Mouse (Mus musculus): ENCODE results near the gene N4bp2l1. TPM values are rescaled to one million over a fixed set of nuclear protein-coding genes. Genes with fewer than 3 reads are reported as not detected.
A peak's percentile ranks its signal among the peaks of the same experiment; 100 is the strongest.

Gene N4bp2l1
- polyA plus RNA-seq, 1 experiment from 2014 or later, result 9.4 TPM

DNA sequence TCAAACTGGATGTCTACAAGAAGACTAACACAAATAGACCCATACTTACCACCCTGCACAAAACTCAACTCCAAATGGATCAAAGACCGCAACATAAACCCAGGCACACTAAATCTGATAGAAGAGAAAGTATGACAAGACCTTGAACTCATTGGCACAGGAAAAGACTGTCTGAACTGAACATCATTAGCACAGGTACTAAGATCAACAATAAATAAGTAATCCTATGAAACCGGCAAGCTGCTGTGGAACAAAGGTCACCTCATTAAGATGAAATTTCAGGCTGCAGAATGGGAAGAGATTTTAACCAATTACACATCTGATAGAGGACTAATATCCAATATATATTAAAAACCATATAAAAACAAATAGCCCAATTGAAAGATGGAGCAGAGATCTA, 19.2 kb upstream of the N4bp2l1 start:
- H3K9me3 ChIP-seq (replicated peaks), result no peaks in the 10 kb centered on the region
- 88% methylated on average over 2 of the region's 2 CpGs for WGBS (ENCODE audit: insufficient replicate concordance)
- no peaks in the 10 kb centered on the region for H3K36me3 ChIP-seq
- H3K4me3 ChIP-seq, result no peak overlapping the region
- H3K4me2 ChIP-seq, result no peak overlapping the region
- no peak overlapping the region for H3K9ac ChIP-seq
- no peaks in the 10 kb centered on the region for H3K4me1 ChIP-seq
- no peak for ATAC-seq
- no peak overlapping the region for H3K27ac ChIP-seq
- no peaks in the 10 kb centered on the region for H3K27me3 ChIP-seq (replicated peaks)

DNA sequence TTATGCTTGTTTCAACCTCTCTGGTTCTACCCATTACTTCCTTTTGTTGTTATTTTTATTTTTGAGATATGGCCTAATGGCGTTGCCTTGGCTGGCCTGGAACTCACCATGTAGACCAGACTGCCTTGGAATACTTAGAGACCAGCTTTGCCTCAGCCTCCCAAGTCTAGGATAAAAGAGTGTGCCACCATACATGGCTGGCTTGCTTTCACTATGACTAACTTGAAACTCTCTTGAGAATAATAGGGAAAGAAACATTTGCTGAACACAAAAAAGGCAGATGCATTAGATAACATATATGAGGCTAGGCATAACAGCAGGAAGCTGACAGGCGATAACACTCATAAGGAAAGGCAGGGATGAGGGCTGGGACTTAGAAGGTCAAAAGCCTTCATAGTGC, 17.1 kb upstream of the N4bp2l1 start:
- Histone ChIP-seq H3K4me1 (no peaks in the 10 kb centered on the region), H3K36me3 (no peaks in the 10 kb centered on the region), H3K27ac (0 out of 2 replicates have a peak overlapping the region, but pooled peaks have one; percentile 36), H3K9ac (no peak overlapping the region), H3K9me3 (replicated peaks) (no peaks in the 10 kb centered on the region), H3K27me3 (replicated peaks) (no peaks in the 10 kb centered on the region), H3K4me3 (no peak overlapping the region), H3K4me2 (no peak overlapping the region)
- WGBS (ENCODE audit: insufficient replicate concordance), result 66% methylated on average over 2 of the region's 2 CpGs
- ATAC-seq, result no peak

DNA sequence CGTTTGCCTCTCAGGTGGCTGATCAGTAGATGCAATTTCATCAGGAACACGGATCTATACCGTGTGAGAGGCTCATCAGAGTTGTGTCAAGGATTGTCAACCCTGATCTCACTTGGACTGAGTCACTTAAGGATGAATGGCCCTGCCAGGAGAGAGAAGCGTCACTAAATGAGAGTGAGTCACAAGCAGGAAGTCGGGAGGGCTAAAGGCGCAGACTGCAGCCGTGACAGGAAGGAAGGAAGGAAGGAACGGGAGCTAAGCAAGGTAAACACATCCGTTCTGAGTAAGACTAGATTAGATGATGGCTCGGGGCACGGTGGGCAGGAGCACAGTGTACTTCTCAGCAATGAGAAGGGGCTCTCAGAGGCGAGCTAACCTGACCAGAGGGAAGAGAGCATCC, 14.7 kb upstream of the N4bp2l1 start:
- 0 out of 2 replicates have a peak overlapping the region, but pooled peaks have one; percentile 11 for H3K4me2 ChIP-seq
- H3K27me3 ChIP-seq (replicated peaks), result no peaks in the 10 kb centered on the region
- no peak overlapping the region for H3K4me3 ChIP-seq
- H3K36me3 ChIP-seq, result no peaks in the 10 kb centered on the region
- no peaks in the 10 kb centered on the region for H3K9me3 ChIP-seq (replicated peaks)
- 19% methylated on average over 12 of the region's 12 CpGs for WGBS (ENCODE audit: insufficient replicate concordance)
- no peak; the same call in 1 of the 2 replicates for ATAC-seq
- H3K9ac ChIP-seq, result no peak overlapping the region; the same call in 1 of the 2 replicates
- no peaks in the 10 kb centered on the region for H3K4me1 ChIP-seq
- H3K27ac ChIP-seq, result no peak overlapping the region

DNA sequence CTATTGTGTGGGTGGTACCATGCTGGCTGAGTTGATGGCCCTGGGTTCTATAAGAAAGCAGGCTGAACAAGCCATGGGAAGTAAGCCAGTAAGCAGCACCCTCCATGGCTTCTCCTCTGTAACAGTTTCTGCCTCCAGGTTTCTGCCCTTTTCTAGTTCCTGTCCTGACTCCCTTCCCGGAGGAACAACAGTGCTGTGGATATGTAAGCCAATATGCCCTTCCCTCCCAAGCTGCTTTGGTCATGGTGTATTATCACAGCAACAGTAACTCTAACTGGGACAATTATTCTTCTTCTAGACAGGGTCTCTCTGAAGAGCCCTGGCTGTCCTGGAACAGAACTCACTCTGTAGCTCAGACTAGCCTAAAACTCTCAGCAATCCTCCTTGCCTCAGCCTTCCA, 14.1 kb upstream of the N4bp2l1 start:
- no peaks in the 10 kb centered on the region for H3K36me3 ChIP-seq
- no peaks in the 10 kb centered on the region for H3K9me3 ChIP-seq (replicated peaks)
- H3K27me3 ChIP-seq (replicated peaks), result no peaks in the 10 kb centered on the region
- H3K4me1 ChIP-seq, result no peaks in the 10 kb centered on the region
- 55% methylated on average over 1 of the region's 1 CpGs for WGBS (ENCODE audit: insufficient replicate concordance)
- no peak for ATAC-seq
- no peak overlapping the region for H3K9ac ChIP-seq
- H3K27ac ChIP-seq, result no peak overlapping the region
- no peak overlapping the region for H3K4me2 ChIP-seq
- H3K4me3 ChIP-seq, result no peak overlapping the region

DNA sequence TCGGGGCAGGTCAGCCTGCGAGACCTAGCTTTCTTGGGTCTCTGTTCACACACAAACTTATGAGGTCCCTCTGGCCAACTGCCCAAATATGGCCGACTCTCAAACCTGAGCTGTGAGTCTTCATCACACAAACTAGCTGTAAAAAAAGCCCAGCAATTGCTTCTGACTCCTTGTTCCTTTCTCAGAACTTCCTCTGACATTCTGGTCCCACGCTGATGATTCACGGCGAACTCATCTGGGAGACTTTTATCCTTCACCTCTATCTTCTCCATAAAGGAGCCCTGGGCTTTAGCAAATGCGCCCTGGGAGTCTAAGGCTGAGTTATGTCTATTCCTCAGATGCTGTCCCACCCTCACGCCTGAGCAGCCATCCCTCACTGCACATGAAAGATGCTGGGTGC, 10.6 kb upstream of the N4bp2l1 start:
- no peak for ATAC-seq
- no peaks in the 10 kb centered on the region for H3K27me3 ChIP-seq (replicated peaks)
- 83% methylated on average over 8 of the region's 8 CpGs for WGBS (ENCODE audit: insufficient replicate concordance)
- no peak overlapping the region for H3K4me3 ChIP-seq
- no peaks in the 10 kb centered on the region for H3K9me3 ChIP-seq (replicated peaks)
- H3K9ac ChIP-seq, result no peak overlapping the region
- H3K4me2 ChIP-seq, result no peak overlapping the region
- H3K36me3 ChIP-seq, result no peaks in the 10 kb centered on the region
- H3K27ac ChIP-seq, result no peak overlapping the region
- no peaks in the 10 kb centered on the region for H3K4me1 ChIP-seq

DNA sequence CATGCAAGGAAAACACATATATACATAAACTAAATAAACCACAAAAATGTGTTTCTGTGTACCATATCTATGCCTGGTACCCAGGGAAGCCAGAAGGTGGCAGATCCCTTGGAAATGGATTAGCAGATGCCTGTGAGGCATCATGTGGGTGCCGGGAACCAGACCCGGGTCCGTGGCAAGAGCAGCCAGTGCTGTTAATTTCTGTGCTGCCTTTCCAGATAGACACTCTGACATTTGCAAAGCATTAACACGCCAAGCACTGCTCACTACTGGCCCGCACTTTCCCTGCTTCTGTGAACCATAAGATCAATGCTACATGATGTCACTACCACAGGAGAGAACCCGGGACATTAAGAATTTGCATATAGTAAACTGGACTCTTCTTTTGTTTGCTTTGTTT, 9.1 kb upstream of the N4bp2l1 start:
- Histone ChIP-seq H3K4me2 (no peak overlapping the region), H3K27ac (no peak overlapping the region), H3K9ac (no peak overlapping the region), H3K4me3 (no peak overlapping the region), H3K9me3 (replicated peaks) (no peaks in the 10 kb centered on the region), H3K36me3 (no peaks in the 10 kb centered on the region), H3K4me1 (no peaks in the 10 kb centered on the region), H3K27me3 (replicated peaks) (no peaks in the 10 kb centered on the region)
- no peak for ATAC-seq
- WGBS (ENCODE audit: insufficient replicate concordance), result 87% methylated on average over 6 of the region's 6 CpGs

DNA sequence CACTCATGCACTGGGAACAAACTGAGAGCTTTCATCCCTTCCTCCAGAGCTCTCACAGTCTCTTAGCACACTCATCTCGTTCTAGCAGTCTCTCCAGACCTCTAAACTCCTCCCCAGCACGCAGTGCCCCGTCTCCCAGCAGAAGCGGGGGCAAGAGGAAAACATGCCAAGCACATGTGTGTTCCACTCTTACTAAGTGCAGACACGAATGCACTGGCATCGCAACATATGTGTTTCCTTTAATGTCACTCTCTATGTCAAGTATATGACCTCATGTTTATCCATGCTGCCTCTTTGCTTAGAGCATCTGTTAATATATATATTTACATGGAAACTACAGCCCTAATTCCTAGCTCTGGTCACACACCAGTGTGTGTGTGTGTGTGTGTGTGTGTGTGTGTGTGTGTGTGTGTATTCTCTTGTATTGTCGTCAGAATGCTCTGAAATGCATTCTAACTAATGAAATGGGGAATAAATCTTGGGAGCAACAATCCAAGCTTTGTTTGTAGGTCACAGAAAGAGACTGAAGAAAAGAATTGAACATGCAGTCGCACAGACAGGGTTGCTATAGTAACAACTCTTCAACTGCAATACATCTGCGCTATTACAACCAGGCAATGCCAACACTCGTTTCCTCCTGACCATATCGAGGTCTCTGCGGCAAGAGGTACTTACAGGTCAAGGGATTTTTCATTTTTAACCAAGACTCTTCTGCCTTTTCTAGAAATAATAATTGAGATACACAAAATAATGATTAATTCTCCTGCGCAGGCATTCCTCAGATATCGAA, 4.6 kb upstream of the N4bp2l1 start:
- Histone ChIP-seq H3K4me2 (no peak overlapping the region), H3K36me3 (no peaks in the 10 kb centered on the region), H3K27me3 (replicated peaks) (no peaks in the 10 kb centered on the region), H3K27ac (no peak overlapping the region), H3K4me1 (peaks cover 30% of the 10 kb centered on the region), H3K9me3 (replicated peaks) (no peaks in the 10 kb centered on the region), H3K9ac (no peak overlapping the region), H3K4me3 (no peak overlapping the region)
- 80% methylated on average over 14 of the region's 14 CpGs for WGBS (ENCODE audit: insufficient replicate concordance)
- ATAC-seq, result no peak

DNA sequence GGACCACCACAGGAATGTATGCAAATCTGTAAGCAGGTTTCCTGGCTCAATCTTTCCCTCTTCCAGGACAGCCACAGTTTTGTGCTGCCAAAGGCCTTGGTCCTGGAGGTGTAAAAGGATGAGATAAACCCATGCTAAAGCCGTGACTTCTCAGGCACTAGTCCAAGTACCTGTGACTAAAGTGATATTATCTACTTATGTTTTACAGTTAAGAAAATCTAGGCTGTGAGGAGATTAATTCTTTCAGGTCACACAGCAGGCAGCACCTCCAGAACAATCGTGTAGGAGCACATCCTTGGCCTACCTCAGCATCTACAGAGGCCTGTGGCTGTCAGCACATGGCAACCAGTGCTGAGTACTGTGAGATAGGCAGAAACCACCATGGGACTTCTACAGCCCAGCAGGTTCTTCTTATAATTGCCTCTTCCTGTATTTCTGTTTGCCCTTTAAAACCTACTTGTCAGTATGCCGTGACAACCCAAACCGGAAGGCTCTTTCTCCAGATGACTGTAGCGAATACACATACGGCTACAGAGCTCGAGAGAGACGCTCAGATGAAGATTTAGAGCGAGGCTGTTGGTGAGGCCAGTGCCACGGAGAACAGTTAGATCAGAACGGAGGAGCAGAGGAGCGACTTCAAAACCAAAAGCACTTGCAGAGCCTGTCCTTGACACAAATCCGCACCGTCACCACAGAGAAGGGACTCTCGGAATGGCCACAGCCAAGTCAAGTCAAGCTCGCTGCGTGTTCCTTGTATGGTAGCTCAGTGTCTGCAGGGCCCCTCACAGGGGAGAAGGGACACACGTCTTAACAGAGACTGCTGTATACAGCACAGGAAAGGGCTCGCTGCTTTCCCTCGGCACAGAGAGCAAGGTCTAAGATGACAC, 3.8 kb upstream of the N4bp2l1 start:
- peaks cover 30% of the 10 kb centered on the region for H3K4me1 ChIP-seq
- no peaks in the 10 kb centered on the region for H3K36me3 ChIP-seq
- H3K9ac ChIP-seq, result no peak overlapping the region
- H3K9me3 ChIP-seq (replicated peaks), result no peaks in the 10 kb centered on the region
- no peak overlapping the region for H3K4me2 ChIP-seq
- WGBS (ENCODE audit: insufficient replicate concordance), result 67% methylated on average over 20 of the region's 20 CpGs
- H3K27me3 ChIP-seq (replicated peaks), result no peaks in the 10 kb centered on the region
- no peak overlapping the region for H3K4me3 ChIP-seq
- ATAC-seq, result no peak
- H3K27ac ChIP-seq, result no peak overlapping the region

DNA sequence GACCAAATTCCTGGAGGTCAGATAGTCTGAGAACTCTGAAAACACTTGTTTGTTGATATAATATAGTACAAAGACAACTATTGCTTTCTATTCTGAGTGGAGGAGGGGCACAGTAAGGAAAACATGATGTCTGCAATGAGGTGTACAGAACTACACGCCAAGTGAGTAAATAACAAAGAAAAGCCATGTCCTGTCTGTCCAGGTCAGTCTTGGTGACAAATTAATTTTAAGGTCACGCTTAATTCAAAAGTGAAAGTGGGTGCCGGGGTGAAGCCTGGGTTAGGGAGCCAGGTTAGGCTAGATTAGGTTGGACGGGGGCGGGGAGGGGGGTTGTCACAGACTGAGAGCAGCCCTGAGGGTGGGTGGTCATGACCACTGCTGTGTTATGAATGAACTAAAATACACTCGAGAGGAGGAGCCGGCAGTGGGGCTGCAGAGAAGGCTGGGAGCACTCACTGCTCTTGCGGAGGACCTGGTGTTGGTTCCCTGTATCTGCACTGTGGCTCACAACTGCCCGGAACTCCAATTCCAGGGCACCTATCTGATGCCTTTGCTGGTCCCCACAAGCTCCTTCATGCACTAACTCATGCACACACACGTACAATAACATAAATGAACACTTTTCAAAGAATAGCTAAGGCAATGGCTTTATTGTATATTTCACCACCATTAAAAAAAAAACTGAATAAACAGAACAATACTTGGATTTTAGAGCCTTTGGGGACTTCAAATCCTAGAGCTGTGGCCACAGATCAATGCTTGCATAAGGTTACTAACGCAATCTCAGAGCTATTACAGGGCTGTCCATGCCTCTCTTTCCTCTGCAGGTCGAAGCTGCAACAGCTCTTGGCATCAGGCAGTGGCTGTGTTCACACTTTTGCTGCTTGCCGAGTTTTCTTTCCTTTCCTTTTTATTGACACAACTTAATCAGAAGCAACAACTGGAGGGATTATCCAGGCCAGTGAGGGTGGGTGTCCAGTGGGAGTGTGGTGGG, 2.6 kb upstream of the N4bp2l1 start:
- Histone ChIP-seq H3K4me1 (peaks cover 41% of the 10 kb centered on the region), H3K36me3 (no peaks in the 10 kb centered on the region), H3K27me3 (replicated peaks) (no peaks in the 10 kb centered on the region), H3K27ac (peak overlapping the region; percentile 27; the same call in 1 of the 2 replicates), H3K4me3 (peak overlapping the region; percentile 34), H3K9me3 (replicated peaks) (no peaks in the 10 kb centered on the region), H3K9ac (peak overlapping the region; percentile 45; the same call in 1 of the 2 replicates), H3K4me2 (peak overlapping the region; percentile 58)
- 60% methylated on average over 13 of the region's 13 CpGs for WGBS (ENCODE audit: insufficient replicate concordance)
- ATAC-seq, result no peak

DNA sequence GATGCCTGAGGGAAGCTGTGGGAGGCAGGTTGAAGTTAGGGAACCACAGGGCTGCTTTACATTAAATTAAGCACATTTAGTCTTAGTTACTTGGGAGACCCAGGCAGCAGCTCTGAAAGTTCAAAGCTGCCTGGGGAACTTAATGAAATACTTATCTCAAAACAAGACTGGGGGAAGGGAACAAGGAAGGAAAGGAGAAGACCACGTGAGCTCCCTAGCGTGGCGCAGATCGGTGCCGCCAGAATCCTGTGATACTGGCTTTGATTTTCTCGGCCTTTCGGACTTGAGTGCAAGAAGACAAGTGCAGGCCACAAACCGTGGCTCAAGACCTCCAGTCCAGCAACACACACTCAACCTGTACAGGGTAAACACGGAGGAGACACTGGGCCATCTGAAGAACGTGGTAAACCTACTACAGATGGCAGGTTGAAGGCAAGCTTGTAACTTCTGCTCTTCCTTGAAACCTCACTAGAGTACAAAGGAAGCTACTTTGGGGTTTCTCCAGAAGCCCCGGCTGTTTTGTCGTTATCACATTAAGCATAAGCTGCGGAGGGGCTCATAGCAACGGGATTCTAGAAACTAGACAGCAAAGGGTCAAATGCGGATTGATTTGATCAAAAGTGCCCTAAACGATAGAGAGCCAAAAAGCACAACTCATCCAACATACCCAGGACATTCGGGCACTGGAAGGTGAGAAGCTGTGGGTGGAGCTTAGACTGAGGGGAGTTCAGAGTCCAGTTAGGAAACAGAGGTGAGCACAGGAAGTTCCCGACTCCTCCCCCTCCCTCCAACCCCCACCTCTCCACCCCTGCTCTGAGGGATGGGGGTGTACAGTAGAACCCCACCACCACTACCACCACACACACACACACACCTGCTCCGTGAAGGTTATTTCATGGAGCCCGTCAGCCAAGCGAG, 1.5 kb upstream of the N4bp2l1 start:
- Histone ChIP-seq H3K27ac (no peak overlapping the region; the same call in 1 of the 2 replicates), H3K36me3 (no peaks in the 10 kb centered on the region), H3K9me3 (replicated peaks) (no peaks in the 10 kb centered on the region), H3K4me1 (peaks cover 46% of the 10 kb centered on the region), H3K27me3 (replicated peaks) (no peaks in the 10 kb centered on the region), H3K4me2 (peak overlapping the region; percentile 58), H3K4me3 (no peak overlapping the region; the same call in 1 of the 2 replicates), H3K9ac (peak overlapping the region; percentile 36; the same call in 1 of the 2 replicates)
- ATAC-seq, result peak; percentile 19
- 32% methylated on average over 21 of the region's 21 CpGs for WGBS (ENCODE audit: insufficient replicate concordance)
